Mouse (Mus musculus) T-helper 17 cell (primary cell): ENCODE measurements around the gene Kif13a.

Experiments
- in situ Hi-C, 2 experiments: fragments of 300-600 bp; cut with MboI, MseI; formaldehyde crosslinking; loops; 1 replicate in 1 of 2; 2 replicates in 1 of 2; pipeline ENCODE4 v1.15.1; 2025; ENCODE audit warnings: high pct_unique_total_duplicates in 2 of 2

The Kif13a gene

DNA sequence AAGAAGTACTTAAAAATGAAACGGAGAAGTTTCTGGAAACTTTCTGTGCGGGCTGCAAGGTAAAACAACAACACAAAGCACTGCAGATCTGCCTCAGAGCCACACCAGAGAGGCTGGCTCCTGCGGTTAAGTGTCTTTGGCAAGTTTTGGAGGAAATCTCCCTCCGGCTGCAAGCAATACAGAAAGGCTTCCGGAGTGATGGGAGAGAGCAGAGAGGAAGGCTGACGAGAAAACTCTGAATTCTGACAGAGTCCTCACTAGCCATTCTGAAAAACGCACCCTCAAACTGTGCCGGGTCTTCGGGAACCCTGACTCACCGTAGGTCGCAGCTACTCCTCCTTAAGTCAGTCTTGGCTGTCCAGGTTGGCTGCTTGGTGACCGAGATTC is 193.2 kb downstream of the Kif13a start:
- in situ Hi-C loops, result loop anchor here in 1 of 2 experiments (25.0 kb wide), 1 partner anchor 1776 kb away; the partner anchor contains the start of genes A830005F24Rik and Zfp169

DNA sequence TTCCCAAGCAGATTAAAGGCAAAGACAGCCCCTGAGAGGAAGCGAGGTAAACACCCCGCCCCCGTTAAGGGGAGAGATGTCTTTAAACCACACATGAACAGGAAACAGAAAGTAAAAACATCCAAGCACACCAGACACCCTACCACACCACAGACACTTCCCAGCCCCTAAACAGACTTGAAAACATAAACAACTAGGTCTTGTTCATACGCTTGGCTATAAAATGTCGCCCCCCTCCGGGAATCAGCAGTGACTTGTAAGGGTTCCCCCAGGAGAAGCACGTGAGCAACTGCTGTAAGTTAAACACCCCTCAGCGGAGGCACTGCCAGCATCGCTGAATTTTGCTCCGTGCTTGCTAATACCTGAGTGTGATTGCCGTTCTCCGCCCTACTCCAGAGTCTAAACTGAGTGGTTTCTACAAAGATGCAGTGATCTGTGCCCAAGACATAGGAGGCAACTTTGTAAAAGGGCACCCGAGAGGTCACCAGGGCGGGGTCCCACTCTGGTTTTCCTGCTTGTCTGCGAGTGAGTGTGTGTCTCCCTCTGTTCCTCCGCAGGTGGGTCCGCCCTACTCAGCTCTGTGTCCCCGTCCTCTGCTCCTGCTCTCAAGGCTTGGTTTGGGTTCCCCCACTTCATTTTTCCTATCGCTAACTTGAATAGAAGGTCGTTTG is 193.7 kb downstream of the Kif13a start:
- in situ Hi-C loops, result loop anchor here in 1 of 2 experiments (25.0 kb wide), 1 partner anchor 1776 kb away; the partner anchor contains the start of genes A830005F24Rik and Zfp169

DNA sequence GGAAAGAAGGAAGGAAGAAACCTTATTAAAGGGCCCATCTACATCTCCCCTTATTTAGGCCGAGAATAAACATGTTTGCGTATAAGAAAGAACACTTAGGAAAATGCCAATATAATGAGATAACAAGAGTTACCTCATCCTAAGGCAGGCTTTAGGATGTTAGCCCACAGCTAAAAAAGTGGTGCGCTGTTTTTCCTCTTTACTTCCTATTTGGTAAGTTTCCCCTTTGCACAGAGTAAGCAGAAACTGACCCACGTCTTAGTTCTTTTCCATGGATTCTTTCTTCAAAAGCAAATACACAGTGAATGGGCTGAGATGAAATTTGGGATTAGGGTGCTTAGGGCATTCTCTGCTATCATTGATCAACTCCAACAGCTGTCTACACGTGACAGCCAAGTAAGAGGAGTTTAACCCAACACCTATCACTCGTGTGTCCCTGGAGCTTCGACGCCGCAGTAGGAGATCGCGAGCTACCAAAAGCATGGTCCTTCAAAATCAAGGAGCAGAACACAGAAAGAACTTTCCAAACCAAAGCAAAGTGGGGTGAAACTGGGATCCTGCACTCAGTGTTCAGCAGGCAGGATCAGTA is 194.4 kb downstream of the Kif13a start:
- in situ Hi-C loops, result loop anchor here in 1 of 2 experiments (25.0 kb wide), 1 partner anchor 1777 kb away; the partner anchor contains the start of genes A830005F24Rik and Zfp169

DNA sequence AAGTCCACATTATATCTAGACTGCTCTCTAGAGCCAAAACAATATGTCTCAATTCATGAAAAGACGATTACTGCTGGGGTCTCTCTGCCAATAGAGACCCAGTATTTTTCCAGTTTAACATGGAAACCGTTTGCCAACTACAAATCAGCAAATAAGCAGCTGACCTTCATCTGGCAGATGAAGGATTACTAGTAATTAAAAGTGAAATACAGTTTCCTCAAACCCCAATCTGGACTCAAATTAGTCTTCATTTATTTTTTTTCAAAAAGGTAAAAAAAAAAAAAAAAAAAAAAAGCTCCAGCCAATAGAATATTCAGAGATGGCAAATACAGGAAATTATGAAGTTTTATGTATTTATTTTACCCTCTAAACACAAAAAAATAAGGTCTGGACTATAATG is 199.7 kb downstream of the Kif13a start:
- in situ Hi-C loops, result loop anchor here in 1 of 2 experiments (25.0 kb wide), 1 partner anchor 1782 kb away; the partner anchor contains the start of genes A830005F24Rik and Zfp169

DNA sequence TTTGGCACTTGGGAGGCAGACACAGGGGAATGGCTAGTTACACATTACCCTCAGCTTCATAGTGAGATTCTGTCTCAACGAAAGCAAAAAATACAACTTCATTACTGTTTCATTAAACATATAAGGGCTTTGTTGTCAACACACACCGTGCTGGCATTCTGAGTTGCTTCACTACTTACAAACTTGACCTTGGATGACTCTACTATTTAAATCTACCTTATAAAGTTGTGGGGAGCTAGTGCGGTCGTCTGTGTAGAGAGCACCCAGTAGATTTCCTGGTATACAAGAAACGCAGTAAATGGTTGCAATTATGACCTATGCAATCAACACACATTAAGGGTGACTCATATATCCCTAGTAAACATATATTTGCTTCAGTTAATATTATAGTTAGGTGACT is 201.3 kb downstream of the Kif13a start:
- in situ Hi-C loops, result loop anchor here in 1 of 2 experiments (25.0 kb wide), 1 partner anchor 1784 kb away; the partner anchor contains the start of genes A830005F24Rik and Zfp169

DNA sequence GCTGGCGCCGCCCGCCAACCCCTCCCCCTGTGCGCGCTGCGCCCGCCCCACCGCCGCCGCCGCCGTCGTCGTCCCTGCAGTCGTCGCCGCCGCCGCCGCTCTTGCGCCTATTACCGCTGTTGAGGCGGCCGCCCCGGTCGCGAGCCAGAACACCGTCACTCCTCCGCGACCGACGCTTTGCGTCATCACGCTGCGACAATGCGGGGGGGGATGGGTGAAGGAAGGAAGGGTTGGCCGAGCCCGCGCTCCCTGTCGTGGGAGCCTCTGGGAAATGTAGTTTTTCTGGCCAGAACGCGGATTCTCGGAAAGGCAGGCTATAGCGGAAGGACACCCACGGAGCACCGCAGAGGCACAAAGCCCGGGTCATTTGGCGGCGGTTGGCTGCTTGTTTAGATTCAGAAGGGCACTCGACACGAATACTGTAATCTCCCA is 201.8 kb downstream of the Kif13a start, which contains the start of gene Nup153:
Gene Nup153, minus strand, starts transcription at position 104 of the 432 bp plus-strand sequence.
- in situ Hi-C loops, result loop anchor here in 1 of 2 experiments (25.0 kb wide), 1 partner anchor 1784 kb away; the partner anchor contains the start of genes A830005F24Rik and Zfp169

DNA sequence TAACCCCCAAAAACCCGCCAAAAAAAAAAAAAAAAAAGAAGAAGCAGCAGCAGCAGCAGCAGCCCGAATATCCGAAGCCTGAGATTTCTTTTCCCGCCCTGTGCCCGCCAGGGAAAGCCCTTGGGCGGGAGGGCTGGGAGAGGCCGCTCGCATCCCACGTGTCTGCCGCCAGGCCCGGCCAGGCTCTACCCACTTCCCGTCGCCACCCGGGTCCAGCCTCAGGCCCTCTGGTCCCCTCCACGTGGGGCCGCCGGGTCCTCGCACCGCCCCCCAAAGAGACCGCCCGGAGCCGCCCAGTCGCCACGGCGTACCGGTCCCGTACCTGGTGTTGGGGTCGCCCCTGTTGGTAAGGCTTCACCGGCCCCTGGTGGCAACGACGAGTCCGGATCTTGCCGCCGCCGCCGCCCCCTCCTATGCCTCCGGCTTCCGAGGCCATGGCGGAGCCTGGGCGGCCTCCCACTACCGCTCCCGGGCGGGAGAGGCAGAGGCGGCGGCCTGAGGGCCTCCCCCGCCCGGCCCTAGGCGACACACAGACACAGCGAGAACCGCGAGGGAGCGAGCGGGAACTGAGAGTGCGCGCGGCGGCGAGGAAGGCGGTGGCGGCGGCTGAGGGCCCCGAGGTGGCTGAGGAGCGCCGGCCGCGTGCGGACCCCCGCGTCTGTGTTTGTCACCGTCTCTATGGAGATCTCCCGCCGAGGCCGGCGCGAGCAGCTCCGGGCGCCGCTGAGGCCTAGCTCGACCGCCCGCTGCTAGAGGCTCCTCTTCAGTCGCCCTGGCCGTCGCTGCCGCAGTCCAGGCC is 202.4 kb downstream of the Kif13a start:
- in situ Hi-C loops, result loop anchor here in 1 of 2 experiments (25.0 kb wide), 1 partner anchor 1785 kb away; the partner anchor contains the start of genes A830005F24Rik and Zfp169

DNA sequence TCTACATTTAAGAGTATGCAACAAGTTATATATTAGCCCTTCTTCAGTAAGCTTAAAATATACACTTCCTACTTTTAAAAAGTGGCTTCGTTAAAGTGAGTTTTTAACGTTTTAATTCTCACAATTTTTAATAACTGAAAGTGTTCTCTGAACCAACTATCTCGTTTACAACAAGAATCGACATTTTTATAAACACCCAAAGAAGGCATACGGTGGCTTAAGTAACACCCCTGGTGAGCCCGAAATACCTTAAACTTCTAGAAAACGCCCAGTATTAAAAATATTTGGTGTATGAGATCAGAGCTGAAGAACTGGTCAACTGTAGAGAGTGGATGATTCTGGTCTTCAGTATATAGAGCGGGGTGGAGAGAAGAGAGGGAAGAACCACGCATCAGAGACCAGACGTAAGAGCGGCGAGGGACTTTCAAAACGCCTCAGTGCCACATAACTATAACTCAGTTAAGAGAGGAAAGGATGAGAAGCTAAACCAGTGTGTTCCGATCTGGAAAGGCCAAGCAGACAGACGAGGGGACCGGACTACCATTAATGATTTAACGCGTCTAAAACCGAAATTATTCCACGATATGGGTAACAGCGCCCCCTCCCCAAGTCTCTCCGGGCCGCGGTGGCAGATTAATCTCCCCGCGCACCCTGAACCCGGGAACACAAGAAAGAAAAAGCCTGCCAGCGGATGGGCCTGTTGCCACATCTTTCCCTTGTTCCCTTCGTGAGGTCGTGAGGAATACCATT is 203.2 kb downstream of the Kif13a start:
- in situ Hi-C loops, result loop anchor here in 1 of 2 experiments (25.0 kb wide), 1 partner anchor 1786 kb away; the partner anchor contains the start of genes A830005F24Rik and Zfp169

DNA sequence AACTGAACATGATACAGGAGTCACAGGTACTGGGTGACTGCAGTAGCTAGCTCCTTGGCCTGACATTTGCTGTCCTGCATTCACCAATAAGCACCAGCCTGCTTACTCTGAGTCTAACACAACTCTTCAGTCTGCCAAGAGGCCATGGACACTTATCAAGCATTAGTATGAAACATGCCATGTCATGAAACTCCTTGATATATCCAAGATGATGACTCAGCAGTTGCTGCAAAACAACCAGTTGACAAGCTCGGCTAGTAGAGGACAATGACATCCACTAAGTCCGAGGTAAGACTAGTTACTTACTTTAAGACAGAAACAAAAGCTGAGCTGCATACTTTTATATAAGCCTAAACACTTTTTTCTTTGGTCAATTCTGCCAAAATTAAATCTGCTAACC is 204.4 kb downstream of the Kif13a start:
- in situ Hi-C loops, result loop anchor here in 1 of 2 experiments (25.0 kb wide), 1 partner anchor 1787 kb away; the partner anchor contains the start of genes A830005F24Rik and Zfp169

DNA sequence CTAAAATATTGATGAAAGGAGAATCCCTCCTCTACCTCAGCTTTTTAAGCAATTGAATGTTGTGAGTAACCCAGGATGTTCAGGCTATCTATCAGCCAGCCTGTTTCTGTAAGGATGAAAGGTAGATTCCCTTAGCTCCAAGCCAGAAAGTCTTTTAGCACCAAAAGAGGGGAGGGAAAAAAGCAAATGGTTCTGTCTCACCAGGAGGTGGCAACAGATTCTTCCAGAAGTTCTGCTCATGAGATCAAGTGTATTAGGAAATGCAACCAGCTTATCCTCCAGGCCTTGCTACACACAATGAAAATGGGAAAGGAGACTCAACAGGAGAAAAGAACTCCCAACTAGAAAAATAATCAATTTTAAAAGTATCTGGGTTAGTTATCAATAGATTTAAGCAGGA is 205.3 kb downstream of the Kif13a start:
- in situ Hi-C loops, result no loop called here

DNA sequence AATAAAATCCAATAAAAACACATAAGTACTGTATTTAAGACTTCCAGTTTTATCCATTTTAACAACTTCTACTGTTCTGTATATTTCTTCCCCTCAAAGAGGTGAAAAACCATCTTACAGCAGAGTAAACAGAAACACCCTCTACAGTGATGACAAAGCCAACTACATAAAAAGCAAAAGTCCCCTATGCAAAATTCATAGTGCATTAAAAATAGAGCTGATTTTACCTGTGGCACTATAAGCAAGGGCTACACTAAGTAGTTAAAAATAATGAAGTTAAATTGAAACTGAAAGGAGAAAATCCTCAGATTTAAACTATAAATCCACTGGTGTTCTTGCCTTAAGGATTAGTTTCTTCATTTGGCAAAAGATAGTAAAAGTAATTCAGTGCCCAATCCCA is 208.7 kb downstream of the Kif13a start:
- in situ Hi-C loops, result no loop called here

DNA sequence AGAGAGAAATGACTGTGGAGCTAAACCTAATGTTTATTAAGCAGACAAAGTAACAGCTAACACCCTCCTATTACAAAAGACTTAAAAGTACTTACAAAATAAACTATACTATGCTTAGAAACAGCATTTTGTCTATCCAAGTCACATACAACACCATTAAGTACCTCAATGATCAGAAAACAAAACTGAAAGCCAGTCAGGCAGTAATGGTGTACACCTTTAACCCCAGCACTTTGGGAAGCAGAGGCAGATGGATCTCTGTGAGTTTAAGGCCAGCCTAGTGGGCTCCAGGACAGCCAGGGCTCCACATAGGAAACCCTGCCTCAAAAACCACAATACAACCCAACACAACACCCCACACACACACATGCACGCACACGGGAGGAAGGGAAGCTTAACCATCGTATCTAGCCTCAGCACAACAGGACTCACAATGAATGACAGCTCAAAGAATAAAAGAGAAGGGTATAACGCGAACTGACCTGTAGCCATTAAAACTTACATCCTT is 210.7 kb downstream of the Kif13a start:
- in situ Hi-C loops, result no loop called here

DNA sequence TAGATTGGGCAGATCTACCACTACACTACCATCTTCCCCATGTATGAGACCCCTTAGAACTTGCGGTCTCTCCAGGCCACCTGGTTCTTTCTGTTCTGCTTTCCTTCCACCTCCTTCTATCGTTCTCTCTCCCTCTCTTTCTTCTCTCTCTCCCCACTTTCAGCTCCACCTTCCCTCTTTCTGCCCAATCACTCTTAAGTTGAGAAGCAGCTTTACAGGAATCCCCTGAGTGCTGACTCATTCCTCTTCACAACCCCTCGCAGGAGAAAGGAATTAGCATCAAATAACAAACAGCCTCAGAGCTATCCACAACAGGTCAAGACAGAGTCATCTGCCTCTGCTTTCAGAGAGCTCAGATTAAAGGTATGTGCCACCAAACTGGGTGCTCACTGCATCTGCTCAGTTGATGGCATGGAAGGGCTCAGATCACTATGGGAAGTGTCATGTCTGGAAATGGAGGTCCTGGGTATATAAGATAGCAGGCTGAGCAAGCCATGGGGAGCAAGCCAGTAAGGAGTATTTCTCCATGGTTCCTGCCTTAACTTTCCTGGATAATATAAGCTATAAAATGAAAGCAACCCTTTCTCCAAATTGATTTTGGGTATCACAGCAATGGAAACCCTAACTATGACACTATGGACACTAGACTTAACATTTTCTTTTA is 213.6 kb downstream of the Kif13a start:
- in situ Hi-C loops, result no loop called here

DNA sequence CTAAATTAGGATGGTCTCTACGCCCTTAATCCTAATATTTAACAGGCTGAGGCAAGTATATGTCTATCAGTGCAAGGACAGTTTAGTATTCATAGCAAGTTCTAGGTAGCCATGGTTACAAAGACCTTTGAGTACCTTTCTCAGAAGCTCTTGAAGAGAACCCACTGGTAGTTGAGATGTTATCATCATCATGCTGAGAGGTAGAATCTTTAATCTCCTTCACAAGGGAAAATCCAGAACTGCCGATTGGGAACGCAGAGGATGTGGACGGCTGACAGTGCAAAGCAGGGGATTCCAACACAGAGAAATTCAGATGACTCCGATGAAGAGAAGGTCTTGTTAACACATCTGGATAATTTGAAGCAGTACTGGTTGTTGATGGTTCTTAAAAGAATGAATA is 216.2 kb downstream of the Kif13a start:
- in situ Hi-C loops, result no loop called here

DNA sequence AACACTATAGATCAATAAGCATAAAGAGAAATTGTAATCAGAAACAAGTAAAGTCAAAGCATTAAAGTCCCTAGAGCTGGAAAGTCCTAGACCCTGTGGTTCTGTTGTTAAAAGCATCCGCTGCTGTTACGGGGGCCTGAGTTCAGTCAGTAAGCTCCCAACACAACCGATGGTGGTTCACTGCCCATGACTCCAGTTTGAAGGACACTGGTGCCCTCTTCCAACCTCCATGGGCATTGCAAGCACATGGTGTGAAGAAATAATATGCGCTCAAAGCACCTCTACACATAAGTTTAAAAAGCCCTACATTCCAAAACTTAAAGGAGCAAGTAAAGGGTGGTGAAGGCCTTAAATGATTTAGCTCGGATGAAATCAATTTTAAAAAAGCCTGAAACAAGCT is 226.5 kb downstream of the Kif13a start:
- in situ Hi-C loops, result no loop called here

DNA sequence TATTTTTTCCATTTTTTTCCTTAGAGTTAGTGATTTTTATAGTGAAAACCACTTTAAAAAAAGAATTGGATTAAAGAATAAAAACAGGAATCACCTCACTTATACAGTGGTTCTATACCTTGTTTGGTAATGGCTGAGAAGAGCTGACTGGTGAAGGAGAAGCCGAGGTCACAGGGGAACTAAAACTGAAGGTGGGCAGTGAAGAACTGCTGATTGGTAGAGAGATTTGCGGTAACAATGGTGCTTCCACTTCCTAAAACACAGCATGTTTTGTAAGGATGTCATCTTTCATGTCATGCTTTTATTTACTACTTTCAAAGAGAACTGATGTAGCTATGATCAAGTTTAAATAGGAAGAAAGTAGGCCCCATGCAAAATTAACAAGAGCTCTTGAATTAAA is 228.2 kb downstream of the Kif13a start:
- in situ Hi-C loops, result no loop called here

DNA sequence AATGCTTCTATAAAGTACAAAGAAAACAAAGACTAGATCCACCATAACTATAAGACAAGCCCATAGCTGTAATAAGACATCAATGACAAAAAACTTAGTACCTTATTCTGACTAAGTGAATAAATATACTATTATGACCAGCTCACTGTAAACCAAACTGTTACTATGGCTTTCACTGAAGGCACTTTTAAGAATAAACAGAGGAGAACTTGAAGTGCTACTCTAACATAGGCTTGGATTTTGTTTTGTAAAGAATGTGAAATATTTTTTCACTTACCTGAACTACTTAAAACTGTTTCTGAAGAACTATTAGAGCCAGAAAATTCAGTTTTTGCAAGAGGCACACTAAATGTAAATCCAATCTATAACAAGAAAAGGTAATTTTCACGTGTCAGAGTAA is 230.3 kb downstream of the Kif13a start:
- in situ Hi-C loops, result no loop called here
